Mouse (Mus musculus) lung, adult 2 months (tissue): ENCODE results near the gene Cpped1. TPM values are rescaled to one million over a fixed set of nuclear protein-coding genes. Genes with fewer than 3 reads are reported as not detected.

Source experiments
- DNase-seq: peaks from one replicate; pipeline ENCODE4 v3.0.0; 2022
- H3K4me1 ChIP-seq: fragments of 200-500 bp; 2 replicates; pipeline ENCODE4 v1.6.1; 2011; ENCODE audit warnings: low read length; ENCODE audit not compliant: control insufficient read depth, insufficient read depth
- H3K4me3 ChIP-seq: fragments of 200-500 bp; replicated peaks from 2 replicates; pipeline ENCODE3; 2011; ENCODE audit warnings: low read depth, mild to moderate bottlenecking, control low read depth, low read length; ENCODE audit errors: extremely low read depth
- CTCF ChIP-seq: fragments of 200-500 bp; IDR thresholded peaks from 2 replicates; pipeline ENCODE4 v1.5.1; 2011; ENCODE audit warnings: mild to moderate bottlenecking, low read length, control low read depth; ENCODE audit not compliant: insufficient read depth
- POLR2A ChIP-seq: fragments of 200-500 bp; IDR thresholded peaks from 2 replicates; pipeline ENCODE4 v1.6.1; 2011; ENCODE audit warnings: low read depth, mild to moderate bottlenecking, control low read depth, low read length, borderline replicate concordance; ENCODE audit errors: extremely low read depth
- WGBS: fragments of 180-500 bp; shearing (Covaris S2); methylation state at CpG from one replicate; pipeline ENCODE4 v1.1.7; 2018; 5-methylcytosine and 5-hydroxymethylcytosine counted together
- polyA plus RNA-seq: library from polyadenylated mRNA; depleted of rRNA; stranded (reverse); fragments of >200 nt; gene quantifications from 2 replicates; pipeline ENCODE4 v1.2.3, GENCODE M21; 2012

Gene Cpped1
- polyA plus RNA-seq, 1 experiment = 15.7 TPM

GRCm38 (mm10) chr16:11814935-11815650 is 94.2 kb downstream of the Cpped1 start:
- H3K4me3 ChIP-seq = no peak overlapping the region
- 65% methylated on average over 10 of the region's 10 CpGs for WGBS
- TF ChIP-seq CTCF = no peak
- TF ChIP-seq POLR2A = no peak
- H3K4me1 ChIP-seq = no peaks in the 10 kb centered on the region
- no peak for DNase-seq

- DNase-seq = no peak
- TF ChIP-seq POLR2A = no peak
- WGBS = 87% methylated on average over 8 of the region's 8 CpGs
- H3K4me1 ChIP-seq = no peaks in the 10 kb centered on the region
- H3K4me3 ChIP-seq = no peak overlapping the region
Observed at GRCm38 (mm10) chr16:11812119-11812518, 97.1 kb downstream of the Cpped1 start.

- WGBS = 76% methylated on average over 8 of the region's 8 CpGs
- Histone ChIP-seq H3K4me1 (no peaks in the 10 kb centered on the region), H3K4me3 (no peak overlapping the region)
- TF ChIP-seq CTCF = no peak
- TF ChIP-seq POLR2A = no peak
- no peak for DNase-seq
Observed at GRCm38 (mm10) chr16:11809615-11810014, 99.6 kb downstream of the Cpped1 start.

- Histone ChIP-seq H3K4me1 (no peaks in the 10 kb centered on the region), H3K4me3 (no peak overlapping the region)
- 85% methylated on average over 7 of the region's 7 CpGs for WGBS
- TF ChIP-seq POLR2A = no peak
- TF ChIP-seq CTCF = no peak
- DNase-seq = no peak
Observed at GRCm38 (mm10) chr16:11801960-11802539, 107.2 kb downstream of the Cpped1 start.

GRCm38 (mm10) chr16:11795758-11796460 is 113.3 kb downstream of the Cpped1 start:
- TF ChIP-seq POLR2A (no peak), CTCF (no peak)

GRCm38 (mm10) chr16:11794628-11795027 is 114.6 kb downstream of the Cpped1 start:
- 66% methylated on average over 4 of the region's 4 CpGs for WGBS
- DNase-seq = no peak
- no peak for TF ChIP-seq POLR2A
- Histone ChIP-seq H3K4me3 (no peak overlapping the region), H3K4me1 (no peaks in the 10 kb centered on the region)

More at GRCm38 (mm10) chr16:11795758-11796460, 113.3 kb downstream of the Cpped1 start:
- DNase-seq = no peak
- no peaks in the 10 kb centered on the region for H3K4me1 ChIP-seq
- H3K4me3 ChIP-seq = no peak overlapping the region
- 69% methylated on average over 7 of the region's 7 CpGs for WGBS

- TF ChIP-seq CTCF = no peak
- no peak for TF ChIP-seq POLR2A
- no peak for DNase-seq
- 53% methylated on average over 2 of the region's 2 CpGs for WGBS
- no peak overlapping the region for H3K4me3 ChIP-seq
- H3K4me1 ChIP-seq = no peaks in the 10 kb centered on the region
Observed at GRCm38 (mm10) chr16:11793391-11793790, 115.9 kb downstream of the Cpped1 start.

GRCm38 (mm10) chr16:11790476-11790875 is 118.8 kb downstream of the Cpped1 start:
- TF ChIP-seq POLR2A = no peak
- no peak for TF ChIP-seq CTCF
- Histone ChIP-seq H3K4me1 (no peaks in the 10 kb centered on the region), H3K4me3 (no peak overlapping the region)
- DNase-seq = no peak
- WGBS = 90% methylated on average over 3 of the region's 3 CpGs

- WGBS = 44% methylated on average over 4 of the region's 4 CpGs
- TF ChIP-seq POLR2A (no peak), CTCF (no peak)
- H3K4me1 ChIP-seq = no peaks in the 10 kb centered on the region
Observed at GRCm38 (mm10) chr16:11785806-11786205, 123.4 kb downstream of the Cpped1 start.

More at GRCm38 (mm10) chr16:11785806-11786205, 123.4 kb downstream of the Cpped1 start:
- no peak overlapping the region for H3K4me3 ChIP-seq
- DNase-seq = no peak
